Mouse (Mus musculus): Measurements from ENCODE around the gene Csmd2.

- TF ChIP-seq HCFC1 (IDR thresholded peaks at IDR 0.05; ENCODE audit: borderline replicate concordance, insufficient read depth, low read length) (no peak), MAFK (IDR thresholded peaks at IDR 0.05; ENCODE audit: insufficient read depth, low read depth, low read length) (no peak), CHD2 (IDR thresholded peaks at IDR 0.05; ENCODE audit: low read depth, low read length) (no peak), ZNF384 (IDR thresholded peaks at IDR 0.05; ENCODE audit: low read depth, low read length) (no peak), ZC3H11A (IDR thresholded peaks at IDR 0.05; ENCODE audit: borderline replicate concordance, low read depth, low read length) (no peak)
Measured at GRCm38 (mm10) chr4:128466708-128467107, 479.1 kb downstream of the Csmd2 start.
